ENCODE assay signal across 24 mouse cellular contexts in the genomic region with DNA sequence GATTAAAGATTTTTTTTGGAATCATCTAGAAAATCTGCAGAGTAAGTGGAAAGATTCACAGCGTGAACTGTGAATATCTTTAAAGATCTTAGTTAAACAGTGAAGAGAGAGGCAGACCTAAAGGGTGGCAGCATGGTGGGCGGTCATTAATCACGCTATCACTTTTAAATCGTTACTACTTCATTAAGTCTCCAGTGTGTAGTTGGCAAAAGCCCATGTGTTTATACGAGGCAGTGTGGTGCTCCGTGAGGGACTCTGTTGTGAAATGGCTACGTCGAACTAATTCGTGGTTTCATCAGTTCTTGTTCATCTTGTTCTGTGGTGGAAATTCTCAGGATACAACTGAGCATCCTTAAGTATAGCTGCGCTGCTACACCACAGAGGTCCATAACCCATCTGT.
A peak's percentile ranks its signal among the peaks of the same experiment; 100 is the strongest.
DNase-seq lines count a peak whose midpoint lies in the region; ATAC-seq and TF ChIP-seq lines count a peak whose summit lies in the region.
"Had no signal": no experiment of that assay in that cellular context is flagged by ENCODE, and none has a peak within 500 bp of the region (broad histone marks: within the 10 kb centered on the region; RNA-seq: fewer than 3 reads in every experiment).

No protein-coding gene starts in this region.

- no peaks in the 10 kb centered on the region for H3K9me3 ChIP-seq in forebrain, embryonic 11.5 days (ENCODE audit: control insufficient read depth, low read length)
- no peaks in the 10 kb centered on the region; the same call in 1 of the 2 replicates for H3K9me3 ChIP-seq in forebrain, embryonic 13.5 days (replicated peaks)
- no peaks in the 10 kb centered on the region for H3K9me3 ChIP-seq in forebrain, embryonic 15.5 days
- H3K9me3 ChIP-seq in forebrain, postnatal 0 days (ENCODE audit: low read length) = no peaks in the 10 kb centered on the region

- no peak for DNase-seq in forebrain, embryonic 11.5 days (ENCODE audit: low spot score)
- no peak for DNase-seq in forebrain, postnatal 0 days
- DNase-seq in brain, adult 2 months (ENCODE audit: low read depth, low spot score) = peak; percentile 10
- DNase-seq in fat pad, adult 2 months (ENCODE audit: extremely low read depth, low read depth, low spot score) = peak; percentile 16
- DNase-seq in left cerebral cortex, postnatal 14 days (ENCODE audit: low spot score in 2 of 2) = no peak
- DNase-seq: adrenal gland, adult 8-10 months; adrenal gland, postnatal 14 days; adrenal gland, postnatal 36 days; B cell, adult 2 months; cerebellum, adult 11-12 months; cerebellum, adult 2 months; cerebellum, adult 9-10 months; cerebellum, postnatal 10 days; cerebellum, postnatal 25 days had no signal

- H3K36me3 ChIP-seq in forebrain, embryonic 11.5 days (ENCODE audit: control insufficient read depth, insufficient read depth, low read length) = no peaks in the 10 kb centered on the region
- H3K36me3 ChIP-seq in forebrain, embryonic 13.5 days (ENCODE audit: poor library complexity, severe bottlenecking) = no peaks in the 10 kb centered on the region
- H3K36me3 ChIP-seq in forebrain, embryonic 15.5 days = no peaks in the 10 kb centered on the region
- no peaks in the 10 kb centered on the region for H3K36me3 ChIP-seq in forebrain, postnatal 0 days (ENCODE audit: insufficient read depth)
- H3K36me3 ChIP-seq: embryonic facial prominence, embryonic 10.5 days; embryonic facial prominence, embryonic 12.5 days; G1E had no signal

- intact Hi-C loops in left cerebral cortex, postnatal 14 days (cut with DNase I) = no loop called here

- peaks cover 4% of the 10 kb centered on the region for H3K4me1 ChIP-seq in forebrain, embryonic 11.5 days (replicated peaks; ENCODE audit: control insufficient read depth, insufficient read depth, low read length)
- peaks cover 9% of the 10 kb centered on the region for H3K4me1 ChIP-seq in forebrain, embryonic 13.5 days
- H3K4me1 ChIP-seq in forebrain, embryonic 15.5 days = peaks cover 7% of the 10 kb centered on the region
- H3K4me1 ChIP-seq in forebrain, postnatal 0 days (ENCODE audit: insufficient read depth) = no peaks in the 10 kb centered on the region
- H3K4me1 ChIP-seq: embryonic facial prominence, embryonic 12.5 days had no signal

- no peaks in the 10 kb centered on the region for H3K27me3 ChIP-seq in forebrain, embryonic 11.5 days (ENCODE audit: control insufficient read depth, insufficient read depth, low read length)
- H3K27me3 ChIP-seq in forebrain, embryonic 13.5 days = no peaks in the 10 kb centered on the region
- H3K27me3 ChIP-seq in forebrain, embryonic 15.5 days = no peaks in the 10 kb centered on the region
- no peaks in the 10 kb centered on the region for H3K27me3 ChIP-seq in forebrain, postnatal 0 days (ENCODE audit: insufficient read depth, low read length)
- H3K27me3 ChIP-seq: CH12.LX; embryonic facial prominence, embryonic 12.5 days; Patski had no signal

- 0 out of 2 replicates have a peak, but pooled peaks have one; percentile 23 for ATAC-seq in forebrain, embryonic 11.5 days (replicated peaks; ENCODE audit: low FRiP score)
- no peak for ATAC-seq in forebrain, embryonic 13.5 days
- ATAC-seq in forebrain, embryonic 15.5 days (replicated peaks) = peak; percentile 41; the same call in 1 of the 2 replicates
- ATAC-seq in forebrain, postnatal 0 days = no peak
- ATAC-seq: activated CD4-positive, CD25-positive, alpha-beta regulatory T cell, adult 4 months; CD4-positive, CD25-positive, alpha-beta regulatory T cell, adult 4 months; forebrain, embryonic 16.5 days; Patski had no signal

- H3K9ac ChIP-seq in forebrain, embryonic 11.5 days (ENCODE audit: low read length) = no peak overlapping the region
- H3K9ac ChIP-seq in forebrain, embryonic 13.5 days = no peak overlapping the region
- no peak overlapping the region for H3K9ac ChIP-seq in forebrain, embryonic 15.5 days (replicated peaks)
- no peak overlapping the region for H3K9ac ChIP-seq in forebrain, postnatal 0 days
- H3K9ac ChIP-seq: embryonic facial prominence, embryonic 12.5 days had no signal

- H3K4me2 ChIP-seq in forebrain, embryonic 11.5 days (ENCODE audit: low read depth, low read length, severe bottlenecking) = no peak overlapping the region
- no peak overlapping the region for H3K4me2 ChIP-seq in forebrain, embryonic 13.5 days
- H3K4me2 ChIP-seq in forebrain, embryonic 15.5 days (replicated peaks) = no peak overlapping the region
- H3K4me2 ChIP-seq in forebrain, postnatal 0 days (ENCODE audit: low read depth) = no peak overlapping the region
- H3K4me2 ChIP-seq: embryonic facial prominence, embryonic 12.5 days had no signal

- no peak overlapping the region for H3K27ac ChIP-seq in forebrain, embryonic 11.5 days (ENCODE audit: low read depth, low read length)
- no peak overlapping the region for H3K27ac ChIP-seq in forebrain, embryonic 13.5 days
- no peak overlapping the region for H3K27ac ChIP-seq in forebrain, embryonic 15.5 days (replicated peaks)
- no peak overlapping the region for H3K27ac ChIP-seq in forebrain, postnatal 0 days (ENCODE audit: low read depth, low read length)
- H3K27ac ChIP-seq: embryonic facial prominence, embryonic 10.5 days; embryonic facial prominence, embryonic 12.5 days had no signal

- H3K4me3 ChIP-seq in forebrain, embryonic 11.5 days (ENCODE audit: low read depth, low read length) = no peak overlapping the region
- no peak overlapping the region for H3K4me3 ChIP-seq in forebrain, embryonic 13.5 days
- no peak overlapping the region for H3K4me3 ChIP-seq in forebrain, embryonic 15.5 days
- no peak overlapping the region for H3K4me3 ChIP-seq in forebrain, postnatal 0 days (ENCODE audit: low read depth, low read length)
- H3K4me3 ChIP-seq: embryonic facial prominence, embryonic 10.5 days; embryonic facial prominence, embryonic 12.5 days had no signal

- no peak for TF ChIP-seq CTCF in forebrain, postnatal 0 days (IDR thresholded peaks at IDR 0.05; ENCODE audit: low read depth)

- 68% methylated on average over 10 of the region's 10 CpGs for WGBS in forebrain, embryonic 11.5 days
- WGBS in forebrain, embryonic 13.5 days = 49% methylated on average over 10 of the region's 10 CpGs
- WGBS in forebrain, embryonic 15.5 days = 38% methylated on average over 10 of the region's 10 CpGs
- WGBS in forebrain, postnatal 0 days = 38% methylated on average over 10 of the region's 10 CpGs

Comparison
In these comparisons a context has a peak if more than half of its experiments do, and no peak if none do; other contexts are left out.
1. ATAC-seq: peak in forebrain, embryonic 11.5 days (single experiment) and forebrain, embryonic 15.5 days (single experiment); none in forebrain, embryonic 13.5 days (single experiment) and forebrain, postnatal 0 days (single experiment).
2. DNase-seq: peak in brain, adult 2 months (single experiment) and fat pad, adult 2 months (single experiment); none in forebrain, embryonic 11.5 days (single experiment), forebrain, postnatal 0 days (single experiment) and left cerebral cortex, postnatal 14 days (0 of 2).